Mouse (Mus musculus): ENCODE data around the gene Polr2l.

GRCm38 (mm10) chr7:141431434-141432185 lies 43.3 kb downstream of the Polr2l start:
- TF ChIP-seq POLR2A (IDR thresholded peaks at IDR 0.05; ENCODE audit: borderline replicate concordance, insufficient read depth, low read length) (no peak), CTCF (IDR thresholded peaks at IDR 0.05; ENCODE audit: borderline replicate concordance, insufficient read depth, low read depth, low read length) (no peak)

All from cerebellum, adult 2 months (tissue).